Mouse (Mus musculus): ENCODE results near the gene Sema6b.

Sema6b gene

DNA sequence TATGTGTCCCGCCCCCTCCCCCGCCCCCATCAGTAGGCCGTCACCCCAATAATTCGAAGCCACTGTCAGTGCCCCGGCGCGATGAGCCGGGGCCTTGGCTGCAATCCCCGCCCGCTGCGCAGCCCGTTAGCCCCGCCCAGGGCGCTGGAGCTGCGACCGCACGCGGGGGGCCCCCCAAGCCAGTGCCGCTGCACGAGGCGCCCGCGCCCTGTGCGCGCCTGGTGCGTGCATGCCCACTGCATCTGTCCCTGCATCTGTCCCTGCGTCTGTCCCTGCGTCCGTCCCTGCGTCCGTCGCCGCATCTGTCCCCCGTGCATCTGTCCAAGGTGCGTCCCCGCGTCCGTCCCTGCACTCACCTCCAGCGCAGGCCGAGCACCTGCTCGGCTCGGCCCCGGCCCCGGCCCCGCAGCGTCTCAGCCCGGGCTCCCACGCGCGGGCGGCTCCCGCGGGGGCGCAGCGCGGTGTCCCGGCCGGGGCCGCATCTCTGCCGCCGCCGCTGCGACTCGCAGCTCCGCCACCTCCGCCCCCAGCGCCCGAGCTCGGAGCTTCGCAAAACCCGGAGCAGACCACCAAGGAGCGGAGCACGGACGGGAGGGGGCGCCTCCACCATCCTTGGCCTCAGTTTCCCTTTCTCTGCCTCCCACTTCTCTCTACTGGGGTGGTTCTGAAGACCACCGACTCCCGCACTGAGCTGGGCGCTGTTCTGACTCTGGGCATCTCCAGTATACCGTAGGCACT is at the start of gene Sema6b:
Gene Sema6b (minus strand): TSS at position 486 of the 738 bp plus-strand sequence.
- in situ Hi-C loops (cut with MboI; ENCODE audit: unreplicated experiment in 2 of 2): no loop called here

DNA sequence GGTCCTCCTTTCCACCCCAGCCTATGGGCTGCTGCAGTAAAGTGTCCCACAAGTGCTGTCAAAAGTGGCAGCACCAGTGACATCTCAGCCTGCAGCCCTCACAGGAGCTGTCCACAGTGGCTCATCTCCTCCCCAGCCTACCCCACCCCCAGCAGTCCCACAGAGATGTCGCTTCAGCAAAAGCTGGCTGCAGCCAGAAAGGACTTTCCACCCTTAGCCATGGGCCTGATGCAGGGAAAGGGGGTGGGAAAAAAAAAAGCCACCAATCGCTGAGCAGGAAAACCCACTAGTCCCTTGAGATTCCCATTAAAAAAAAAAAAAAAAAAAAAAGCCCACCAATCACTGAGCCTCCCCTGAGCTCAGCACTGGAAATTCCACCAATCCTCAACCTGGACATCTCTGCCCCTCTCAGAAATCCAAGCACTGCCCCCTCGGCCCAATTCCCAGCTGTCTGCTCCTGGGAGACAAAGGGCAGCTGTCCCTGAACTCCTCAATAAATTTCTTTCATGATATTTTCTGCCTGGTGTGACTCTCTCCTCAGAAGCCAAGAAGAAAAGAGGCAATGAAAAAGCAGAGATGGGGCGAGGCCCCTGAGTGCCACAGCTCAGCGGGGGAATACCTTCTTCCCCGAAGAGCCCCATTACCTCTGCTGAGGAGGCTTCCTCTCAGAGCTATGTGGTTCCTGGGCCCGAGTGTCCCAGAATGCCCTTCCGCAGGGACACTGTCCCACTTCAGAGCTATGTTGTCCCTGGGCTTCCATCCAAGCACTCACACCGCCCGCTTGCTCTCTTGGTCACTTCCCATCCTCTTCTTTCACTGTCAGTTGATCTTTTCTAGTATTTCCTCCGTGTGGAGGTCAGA is 45.4 kb upstream of the Sema6b start:
- in situ Hi-C loops (cut with MboI; ENCODE audit: unreplicated experiment in 2 of 2): no loop called here

DNA sequence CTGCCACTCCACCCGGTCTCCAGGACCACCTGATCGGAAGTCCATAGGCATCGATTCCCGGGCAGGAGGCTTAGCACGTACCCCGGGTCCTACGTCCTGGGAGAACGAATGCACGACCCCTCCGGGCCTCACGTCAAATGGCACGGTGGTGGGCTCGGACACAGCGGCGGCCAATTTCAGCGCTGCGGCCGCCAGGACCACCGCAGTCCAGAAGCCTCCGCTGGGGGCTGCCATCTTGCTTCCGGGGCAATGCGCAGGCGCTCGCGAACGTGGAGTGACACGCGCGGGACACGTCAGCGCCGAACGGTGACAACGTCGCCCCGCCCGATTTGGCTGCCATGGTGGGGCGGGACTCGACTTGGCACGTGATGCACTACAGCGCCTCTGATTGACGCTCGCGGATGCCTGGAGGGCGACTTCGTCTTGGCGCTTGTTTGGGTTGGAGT is 43.5 kb upstream of the Sema6b start, which contains the start of gene Mydgf:
Gene Mydgf (minus strand): TSS at position 263 of the 446 bp plus-strand sequence.
- in situ Hi-C loops (cut with MboI; ENCODE audit: unreplicated experiment in 2 of 2): no loop called here

- in situ Hi-C loops (cut with MboI; ENCODE audit: unreplicated experiment in 2 of 2): no loop called here
Measured at GRCm38 (mm10) chr17:56182975-56183657, 43.0 kb upstream of the Sema6b start.

DNA sequence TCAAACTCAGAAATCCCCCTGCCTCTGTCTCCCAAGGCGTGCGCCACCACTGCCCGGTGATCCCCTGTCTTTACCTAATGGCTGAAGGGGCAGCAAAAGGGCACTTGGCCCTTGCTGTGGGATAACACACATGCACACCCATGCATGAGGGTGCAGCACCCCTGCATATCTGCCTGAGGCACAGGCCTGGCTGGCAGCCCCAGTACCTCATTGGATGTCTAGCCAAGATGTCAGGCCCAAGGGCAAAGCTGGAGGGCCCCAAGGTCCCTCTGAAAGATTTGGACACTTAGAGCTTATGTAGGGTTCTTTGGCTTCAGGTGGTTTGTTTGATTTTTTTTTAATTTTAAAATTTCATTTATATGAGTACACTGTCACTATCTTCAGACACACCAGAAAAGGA is 35.3 kb upstream of the Sema6b start:
- in situ Hi-C loops (cut with MboI; ENCODE audit: unreplicated experiment in 2 of 2): no loop called here

GRCm38 (mm10) chr17:56173401-56174046 is 33.4 kb upstream of the Sema6b start:
- in situ Hi-C loops (cut with MboI; ENCODE audit: unreplicated experiment in 2 of 2): no loop called here

- in situ Hi-C loops (cut with MboI; ENCODE audit: unreplicated experiment in 2 of 2): no loop called here
Measured at GRCm38 (mm10) chr17:56171881-56172280, 31.7 kb upstream of the Sema6b start.

DNA sequence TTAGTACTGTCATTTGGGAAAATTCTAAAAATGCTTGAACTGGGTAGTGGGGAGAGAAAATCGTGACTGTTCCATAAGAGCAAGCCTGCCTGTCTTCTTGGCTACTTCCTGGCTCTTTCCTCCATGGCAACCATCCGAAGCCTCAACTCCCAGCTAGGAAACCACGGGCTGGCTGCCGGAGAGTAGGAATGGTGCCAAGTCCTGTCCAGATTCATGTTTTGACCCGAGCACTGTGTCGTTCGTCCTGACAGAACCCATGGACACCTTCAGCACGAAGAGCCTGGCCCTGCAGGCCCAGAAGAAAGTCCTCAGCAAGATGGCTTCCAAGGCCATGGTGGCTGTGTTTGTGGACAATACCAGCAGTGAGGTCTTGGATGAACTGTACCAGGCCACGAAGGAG is 31.3 kb upstream of the Sema6b start:
- in situ Hi-C loops (cut with MboI; ENCODE audit: unreplicated experiment in 2 of 2): no loop called here

DNA sequence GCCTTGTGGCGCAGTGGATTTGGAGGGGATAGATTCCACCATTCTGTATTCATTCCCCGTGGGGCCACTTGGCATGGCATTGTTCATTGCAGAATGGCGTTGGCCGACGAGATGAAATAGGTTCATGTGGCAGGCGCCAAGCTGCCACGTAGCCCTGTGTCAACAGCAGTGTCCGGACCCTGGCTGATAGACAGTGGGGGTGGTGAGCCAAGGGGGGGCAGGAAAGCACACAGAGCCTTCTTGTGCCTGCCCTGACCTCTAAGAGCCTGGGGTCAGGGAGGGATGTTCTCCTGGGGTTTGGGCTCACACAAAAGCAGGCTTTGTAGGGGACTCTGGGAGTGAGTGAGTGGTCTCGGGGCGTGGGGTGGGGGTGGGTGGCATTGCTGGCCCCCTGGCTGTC is 30.5 kb upstream of the Sema6b start:
- in situ Hi-C loops (cut with MboI; ENCODE audit: unreplicated experiment in 2 of 2): no loop called here

DNA sequence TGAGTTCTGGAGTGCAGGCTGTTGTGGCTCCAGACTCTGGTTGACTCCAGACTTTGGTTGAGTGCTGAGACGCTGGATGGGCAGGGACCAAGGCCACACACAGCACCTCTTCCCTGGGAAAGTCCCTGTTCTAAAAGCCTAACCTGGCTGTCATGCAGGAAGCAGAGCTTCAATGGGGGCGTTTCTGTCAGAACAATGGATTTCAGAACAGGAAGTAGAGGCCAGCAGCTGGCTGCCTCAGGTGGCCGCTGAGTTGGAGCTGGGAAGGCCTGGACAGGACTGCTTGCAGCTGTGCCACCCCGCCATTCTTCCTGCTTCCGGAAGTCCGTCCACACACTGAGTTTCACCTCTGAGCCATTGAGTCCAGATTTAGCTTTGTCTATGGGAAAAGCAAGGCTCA is 29.7 kb upstream of the Sema6b start:
- in situ Hi-C loops (cut with MboI; ENCODE audit: unreplicated experiment in 2 of 2): no loop called here

DNA sequence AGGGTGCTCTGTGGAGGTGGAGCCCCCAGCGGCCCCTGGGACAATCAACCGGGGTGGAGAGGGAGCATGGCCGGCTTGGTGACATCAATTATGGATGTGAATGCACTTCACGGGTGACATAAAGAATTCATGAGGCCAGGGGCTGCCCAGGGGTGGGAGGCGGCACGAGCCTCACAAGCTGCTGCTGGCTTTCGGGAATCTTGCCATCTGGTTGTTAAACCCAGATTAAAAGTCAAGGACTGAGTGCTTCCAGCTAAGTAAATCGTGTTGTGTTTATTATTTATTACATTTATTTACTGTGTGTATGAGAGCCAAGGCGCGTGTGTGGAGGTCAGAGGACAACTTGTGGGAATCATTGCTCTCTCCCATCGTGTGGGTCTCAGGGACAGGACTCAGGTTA is 25.5 kb upstream of the Sema6b start:
- in situ Hi-C loops (cut with MboI; ENCODE audit: unreplicated experiment in 2 of 2): no loop called here

DNA sequence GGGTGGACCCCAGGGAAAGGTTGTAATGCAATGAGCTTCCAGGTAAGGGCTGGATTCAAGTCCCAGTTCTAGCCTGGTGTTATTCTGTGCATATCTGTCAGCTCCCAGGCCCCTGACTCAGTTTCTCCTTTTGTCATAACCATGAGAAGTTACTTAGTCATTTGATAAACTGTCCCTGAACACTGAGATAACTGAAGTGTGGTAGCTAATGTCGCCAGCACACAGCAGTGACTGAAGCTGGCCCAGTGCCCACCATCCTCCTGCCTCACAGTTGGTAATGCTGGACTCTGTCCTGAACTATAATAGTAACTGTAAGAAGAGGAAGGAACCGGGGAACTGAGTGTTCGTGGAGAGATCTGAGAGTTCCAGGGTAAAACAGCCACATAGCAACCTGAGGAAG is 24.4 kb upstream of the Sema6b start:
- in situ Hi-C loops (cut with MboI; ENCODE audit: unreplicated experiment in 2 of 2): loop anchor here (5.0 kb wide), 1 partner anchor 37 kb away; no protein-coding TSS in a partner anchor

DNA sequence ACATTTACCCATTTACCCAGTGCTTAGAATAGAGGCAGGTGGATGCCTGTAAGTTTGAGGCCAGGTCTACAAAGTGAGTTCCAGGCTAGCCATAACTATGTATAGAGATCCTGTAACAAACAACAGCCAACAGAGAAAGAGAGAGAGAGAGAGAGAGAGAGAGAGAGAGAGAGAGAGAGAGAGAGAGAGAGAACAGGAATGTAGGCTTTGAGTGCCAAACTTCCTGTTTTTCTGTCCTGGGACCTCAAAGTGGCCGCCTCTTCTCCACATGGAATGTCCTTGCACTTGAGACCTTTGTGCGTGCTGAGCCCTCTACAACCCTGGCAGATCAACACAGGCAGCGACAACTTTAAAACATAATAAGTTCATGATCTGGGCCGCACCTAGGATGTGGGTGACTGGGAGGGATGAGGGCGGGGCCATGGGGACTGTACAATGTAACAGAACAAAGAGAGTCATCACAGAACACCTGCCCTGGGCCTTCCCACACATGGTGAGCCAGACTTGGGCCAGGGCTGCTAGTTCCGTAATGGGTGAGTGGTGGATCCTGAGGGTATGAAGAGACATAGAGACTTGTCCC is 23.5 kb upstream of the Sema6b start:
- in situ Hi-C loops (cut with MboI; ENCODE audit: unreplicated experiment in 2 of 2): loop anchor here (5.0 kb wide), 1 partner anchor 36 kb away; no protein-coding TSS in a partner anchor

- in situ Hi-C loops (cut with MboI; ENCODE audit: unreplicated experiment in 2 of 2): loop anchor here (5.0 kb wide), 1 partner anchor 35 kb away; no protein-coding TSS in a partner anchor
Measured at GRCm38 (mm10) chr17:56162231-56162774, 22.2 kb upstream of the Sema6b start, which contains the start of gene Tnfaip8l1. Tnfaip8l1 (plus strand) TSS chr17:56162477.

- in situ Hi-C loops (cut with MboI; ENCODE audit: unreplicated experiment in 2 of 2): loop anchor here (5.0 kb wide), 1 partner anchor 32 kb away; no protein-coding TSS in a partner anchor
Measured at GRCm38 (mm10) chr17:56159729-56160128, 19.6 kb upstream of the Sema6b start.

GRCm38 (mm10) chr17:56153643-56154042 is 13.5 kb upstream of the Sema6b start:
- in situ Hi-C loops (cut with MboI; ENCODE audit: unreplicated experiment in 2 of 2): no loop called here

GRCm38 (mm10) chr17:56149897-56150296 is 9.8 kb upstream of the Sema6b start:
- in situ Hi-C loops (cut with MboI; ENCODE audit: unreplicated experiment in 2 of 2): no loop called here

- in situ Hi-C loops (cut with MboI; ENCODE audit: unreplicated experiment in 2 of 2): no loop called here
Measured at GRCm38 (mm10) chr17:56148790-56149618, 8.9 kb upstream of the Sema6b start.

- in situ Hi-C loops (cut with MboI; ENCODE audit: unreplicated experiment in 2 of 2): no loop called here
Measured at GRCm38 (mm10) chr17:56148280-56148679, 8.1 kb upstream of the Sema6b start.

All from v-Abl transformed pro-B cells (cell line).